ENCODE assay signal across 8 mouse cellular contexts in the genomic region with DNA sequence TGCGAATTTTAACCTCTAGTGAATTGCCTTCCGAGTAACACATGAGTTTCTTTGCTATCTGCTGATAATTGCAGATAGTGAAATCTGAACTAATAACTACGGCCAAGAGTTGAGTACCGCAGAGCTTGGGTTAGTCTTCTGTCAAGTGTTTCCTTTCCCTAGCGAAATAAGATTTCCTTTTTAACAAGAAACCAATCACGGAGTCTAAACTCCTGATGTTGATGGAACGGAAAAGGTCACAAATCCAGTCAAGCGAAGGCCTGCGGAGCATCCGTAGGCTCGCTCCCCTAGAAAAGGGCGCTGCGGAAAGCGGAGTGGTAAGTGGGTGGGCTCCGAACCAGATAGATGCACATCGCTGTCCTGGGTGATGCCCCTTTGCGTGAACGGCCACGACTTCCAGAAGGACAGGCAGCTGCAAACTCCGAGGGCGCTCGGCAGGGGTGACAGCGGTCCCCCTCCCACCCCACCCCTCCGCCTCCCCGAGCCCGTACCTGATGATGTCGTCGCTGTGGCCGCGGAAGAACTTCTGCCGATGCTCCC. TPM values are rescaled to one million over a fixed set of nuclear protein-coding genes. Genes with fewer than 3 reads are reported as not detected.
DNase-seq lines count a peak whose midpoint lies in the region; ATAC-seq and TF ChIP-seq lines count a peak whose summit lies in the region.

No protein-coding gene starts in this region.

- H3K79me2 ChIP-seq in MEL (ENCODE audit: control insufficient read depth, insufficient read depth, low read length, poor library complexity) (no peaks in the 10 kb centered on the region; the same call in 1 of the 2 replicates), macrophage (ENCODE audit: inconsistent target) (no peaks in the 10 kb centered on the region)

- H3K9me3 ChIP-seq in heart, embryonic 12.5 days (replicated peaks), result no peaks in the 10 kb centered on the region
- H3K9me3 ChIP-seq in MEL (replicated peaks; ENCODE audit: insufficient read depth, low read length), result no peaks in the 10 kb centered on the region
- no peaks in the 10 kb centered on the region for H3K9me3 ChIP-seq in embryonic facial prominence, embryonic 15.5 days (replicated peaks)
- H3K9me3 ChIP-seq in intestine, embryonic 14.5 days (ENCODE audit: control insufficient read depth, low read length), result no peaks in the 10 kb centered on the region

- peak overlapping the region; percentile 89 for H3K9ac ChIP-seq in heart, embryonic 12.5 days
- H3K9ac ChIP-seq in MEL (ENCODE audit: control insufficient read depth, low read depth, low read length, poor library complexity, severe bottlenecking), result peak overlapping the region; percentile 84
- peak overlapping the region; percentile 31; the same call in 1 of the 2 replicates for H3K9ac ChIP-seq in embryonic facial prominence, embryonic 15.5 days
- peak overlapping the region; percentile 43 for H3K9ac ChIP-seq in intestine, embryonic 14.5 days (ENCODE audit: low read length)

- no peak for TF ChIP-seq POLR2A in MEL (IDR thresholded peaks at IDR 0.05; ENCODE audit: control insufficient read depth in 1 of 2, insufficient read depth in 1 of 2, low read depth in 1 of 2, low read length in 2 of 2, poor library complexity in 1 of 2)

- H3K4me1 ChIP-seq in heart, embryonic 12.5 days (replicated peaks), result no peaks in the 10 kb centered on the region
- H3K4me1 ChIP-seq in MEL (ENCODE audit: control insufficient read depth in 1 of 2, insufficient read depth in 2 of 2, low read length in 2 of 2), result peaks cover 0 to 5% of the 10 kb centered on the region in 2 experiments; a peak in 1 of 4 replicates
- H3K4me1 ChIP-seq in embryonic facial prominence, embryonic 15.5 days, result peaks cover 5% of the 10 kb centered on the region; the same call in 1 of the 2 replicates
- H3K4me1 ChIP-seq in intestine, embryonic 14.5 days (replicated peaks; ENCODE audit: control insufficient read depth, insufficient read depth, low read length), result no peaks in the 10 kb centered on the region

- WGBS in heart, embryonic 12.5 days, result 2% methylated on average over 31 of the region's 31 CpGs
- whole genome bisulfite sequencing in embryonic facial prominence, embryonic 15.5 days, result 2% methylated on average over 30 of the region's 31 CpGs
- WGBS in intestine, embryonic 14.5 days, result 3% methylated on average over 31 of the region's 31 CpGs
- WGBS in macrophage (ENCODE audit: missing documents), result 5% methylated on average over 31 of the region's 31 CpGs

- H3K4me3 ChIP-seq in heart, embryonic 12.5 days, result peak overlapping the region; percentile 95
- H3K4me3 ChIP-seq in MEL (ENCODE audit: control insufficient read depth in 1 of 2, insufficient read depth in 1 of 2, low read depth in 2 of 2, low read length in 2 of 2) (peak overlapping the region; percentile 65 to 78), macrophage (ENCODE audit: inconsistent target) (peak overlapping the region; percentile 14)
- H3K4me3 ChIP-seq in embryonic facial prominence, embryonic 15.5 days (replicated peaks), result peak overlapping the region; percentile 70
- peak overlapping the region; percentile 69 for H3K4me3 ChIP-seq in intestine, embryonic 14.5 days (ENCODE audit: low read depth, low read length)

- no peak for DNase-seq in heart, adult 8-10 months (ENCODE audit: low spot score)
- peak; percentile 40 for DNase-seq in MEL (ENCODE audit: low read depth, low spot score)
- DNase-seq in intestine, embryonic 14.5 days (ENCODE audit: low spot score), result peak; percentile 80
- peak; percentile 36 for DNase-seq in splenic B cell, adult 2 months (ENCODE audit: low read depth, low spot score)
- DNase-seq in spleen, postnatal 10 days (ENCODE audit: low spot score in 2 of 2), result no peak

- H3K27ac ChIP-seq in heart, embryonic 12.5 days (ENCODE audit: poor library complexity, severe bottlenecking), result no peak overlapping the region
- H3K27ac ChIP-seq in MEL (ENCODE audit: control insufficient read depth, low read depth, low read length), result no peak overlapping the region
- H3K27ac ChIP-seq in embryonic facial prominence, embryonic 15.5 days (replicated peaks), result no peak overlapping the region
- no peak overlapping the region for H3K27ac ChIP-seq in intestine, embryonic 14.5 days (ENCODE audit: low read depth)
- no peak overlapping the region for H3K27ac ChIP-seq in macrophage

- peak overlapping the region; percentile 92 for H3K4me2 ChIP-seq in heart, embryonic 12.5 days
- H3K4me2 ChIP-seq in embryonic facial prominence, embryonic 15.5 days (replicated peaks), result peak overlapping the region; percentile 95
- H3K4me2 ChIP-seq in intestine, embryonic 14.5 days (ENCODE audit: low read length), result peak overlapping the region; percentile 84

- H3K36me3 ChIP-seq in heart, embryonic 12.5 days, result no peaks in the 10 kb centered on the region
- H3K36me3 ChIP-seq in MEL (ENCODE audit: control insufficient read depth in 1 of 2, insufficient read depth in 2 of 2, low read length in 2 of 2) (peaks cover 0 to 3% of the 10 kb centered on the region in 2 experiments; a peak in 1 of 4 replicates), macrophage (ENCODE audit: inconsistent target) (no peaks in the 10 kb centered on the region)
- H3K36me3 ChIP-seq in embryonic facial prominence, embryonic 15.5 days, result no peaks in the 10 kb centered on the region
- H3K36me3 ChIP-seq in intestine, embryonic 14.5 days (ENCODE audit: control insufficient read depth, insufficient read depth, low read length), result no peaks in the 10 kb centered on the region
- H3K36me3 ChIP-seq in splenic B cell, adult 2 months (ENCODE audit: control insufficient read depth, insufficient read depth, low read length, poor library complexity, severe bottlenecking), result no peaks in the 10 kb centered on the region

- no peak for TF ChIP-seq EP300 in MEL (IDR thresholded peaks at IDR 0.05; ENCODE audit: low read depth in 1 of 2, low read length in 2 of 2)

- TF ChIP-seq RAD21 in MEL (IDR thresholded peaks at IDR 0.05; ENCODE audit: low read depth, low read length), result no peak

- peaks cover 8% of the 10 kb centered on the region; the same call in 1 of the 2 replicates for H3K27me3 ChIP-seq in heart, embryonic 12.5 days (replicated peaks)
- peaks cover 3 to 4% of the 10 kb centered on the region in 2 experiments; a peak in 2 of 4 replicates for H3K27me3 ChIP-seq in MEL (ENCODE audit: control insufficient read depth in 1 of 2, insufficient read depth in 2 of 2, low read length in 2 of 2)
- peaks cover 11% of the 10 kb centered on the region; the same call in 1 of the 2 replicates for H3K27me3 ChIP-seq in embryonic facial prominence, embryonic 15.5 days
- H3K27me3 ChIP-seq in intestine, embryonic 14.5 days (replicated peaks; ENCODE audit: control insufficient read depth, insufficient read depth, low read length), result peaks cover 22% of the 10 kb centered on the region
- H3K27me3 ChIP-seq in splenic B cell, adult 2 months (ENCODE audit: control insufficient read depth, insufficient read depth, low read length, poor library complexity, severe bottlenecking), result no peaks in the 10 kb centered on the region; the same call in 1 of the 2 replicates

- no peak for TF ChIP-seq CTCF in MEL (IDR thresholded peaks at IDR 0.05 in 2 of 3, conservative IDR thresholded peaks at IDR 0.05 in 1 of 3; ENCODE audit: control insufficient read depth in 1 of 3, insufficient read depth in 1 of 3, low read depth in 2 of 3, low read length in 3 of 3, poor library complexity in 1 of 3, severe bottlenecking in 1 of 3)

- peak; percentile 36 for ATAC-seq in heart, embryonic 12.5 days (ENCODE audit: insufficient number of reproducible peaks, low FRiP score)
- ATAC-seq in embryonic facial prominence, embryonic 15.5 days (ENCODE audit: insufficient number of reproducible peaks, low FRiP score, low TSS enrichment, low read depth), result peak; percentile 8; the same call in 1 of the 2 replicates
- no peak; the same call in 1 of the 2 replicates for ATAC-seq in intestine, embryonic 14.5 days (replicated peaks; ENCODE audit: low FRiP score, low TSS enrichment, low read depth)

TF ChIP-seq in MEL, 35 proteins besides CTCF, POLR2A, EP300 and RAD21:
- TF ChIP-seq USF2 (IDR thresholded peaks at IDR 0.05; ENCODE audit: borderline replicate concordance in 1 of 2, insufficient read depth in 1 of 2, low read depth in 1 of 2, low read length in 2 of 2), result no peak
- TF ChIP-seq GATA1 (IDR thresholded peaks at IDR 0.05; ENCODE audit: low read depth, low read length), result 0 out of 2 replicates have a peak, but pooled peaks have one; percentile 10

RNA-seq across cellular contexts. Expression of gene Eml5, which starts 0.9 kb away (rescaled TPM):
- polyA plus RNA-seq in heart, embryonic 12.5 days (2016; fragmentation: Nextera tagmentation; extraction: Ambion mirVana), result 5.4 and 5.5 TPM in 2 replicates
- total RNA-seq in heart, adult 8-10 months (2022), result 1 to 10 TPM; 3.7 to 4.3 (median 4.0) TPM
- 4.7 and 6.2 TPM in 2 replicates for total RNA-seq in MEL (2012; rRNA removed)
- polyA plus RNA-seq in MEL (2012; ENCODE audit: insufficient read depth in 1 of 2, insufficient read length in 2 of 2, low read depth in 1 of 2, low replicate concordance in 2 of 2, missing spikeins in 1 of 2) (10 to 100 TPM in 1 of 2 experiments, not detected in 1; 13.2 TPM), macrophage (2018) (0.52 to 0.60 TPM (median 0.53 TPM) in 3 replicates)
- polyA plus RNA-seq in embryonic facial prominence, embryonic 15.5 days (2015; fragmentation: Nextera tagmentation; extraction: Ambion mirVana), result 3.0 and 3.4 TPM in 2 replicates
- polyA plus RNA-seq in intestine, embryonic 14.5 days (2014; fragmentation: Nextera tagmentation; extraction: Ambion mirVana), result 12.5 and 15.7 TPM in 2 replicates
- total RNA-seq in macrophage (2018; cell fraction: chromatin; rRNA removed), result 10 to 100 TPM in 6 of 26 experiments, 1 to 10 TPM in 20; 4.3 to 80.6 (median 7.6) TPM
- 1 to 10 TPM in 1 of 26 experiments, under 1 TPM in 25; 0.12 to 1.3 (median 0.32) TPM for total RNA-seq in macrophage (2018; cell fraction: cytosol; rRNA removed)
- total RNA-seq in macrophage (2018; cell fraction: nucleus; rRNA removed), result 10 to 100 TPM in 3 of 26 experiments, 1 to 10 TPM in 23; 2.1 to 36.9 (median 4.5) TPM

RNA-seq across cellular contexts. Expression of gene Ttc8, which starts 20.0 kb away (rescaled TPM):
- polyA plus RNA-seq in heart, embryonic 12.5 days (2016; fragmentation: Nextera tagmentation; extraction: Ambion mirVana), result 16.2 and 16.5 TPM in 2 replicates
- 1 to 10 TPM; 4.1 to 7.3 (median 5.7) TPM for total RNA-seq in heart, adult 8-10 months (2022)
- total RNA-seq in MEL (2012; rRNA removed), result not detected in 2 replicates
- not detected for polyA plus RNA-seq in MEL (2012; ENCODE audit: insufficient read depth in 1 of 2, insufficient read length in 2 of 2, low read depth in 1 of 2, low replicate concordance in 2 of 2, missing spikeins in 1 of 2)
- 28.7 and 32.8 TPM in 2 replicates for polyA plus RNA-seq in embryonic facial prominence, embryonic 15.5 days (2015; fragmentation: Nextera tagmentation; extraction: Ambion mirVana)
- 24.9 and 28.0 TPM in 2 replicates for polyA plus RNA-seq in intestine, embryonic 14.5 days (2014; fragmentation: Nextera tagmentation; extraction: Ambion mirVana)
- 10 to 100 TPM in 19 of 26 experiments, 1 to 10 TPM in 7; 1.9 to 35.7 (median 20.5) TPM for total RNA-seq in macrophage (2018; cell fraction: chromatin; rRNA removed)
- total RNA-seq in macrophage (2018; cell fraction: cytosol; rRNA removed), result 1 to 10 TPM; 2.6 to 7.0 (median 4.5) TPM
- 10 to 100 TPM in 13 of 26 experiments, 1 to 10 TPM in 13; 1.7 to 22.5 (median 10.4) TPM for total RNA-seq in macrophage (2018; cell fraction: nucleus; rRNA removed)
- polyA plus RNA-seq in macrophage (2018), result 4.7 to 5.3 TPM (median 4.8 TPM) in 3 replicates

Comparison
In these comparisons a context has a peak if more than half of its experiments do, and no peak if none do; other contexts are left out.
1. H3K4me3 ChIP-seq: peak in every context shown above with its lines; median percentile 95 in heart, embryonic 12.5 days; 72 in MEL; 70 in embryonic facial prominence, embryonic 15.5 days; 69 in intestine, embryonic 14.5 days; 14 in macrophage.
2. H3K9ac ChIP-seq: peak in every context shown above with its lines; median percentile 89 in heart, embryonic 12.5 days; 84 in MEL; 43 in intestine, embryonic 14.5 days; 31 in embryonic facial prominence, embryonic 15.5 days.
3. DNase-seq: peak in MEL (single experiment), intestine, embryonic 14.5 days (single experiment) and splenic B cell, adult 2 months (single experiment); none in heart, adult 8-10 months (single experiment) and spleen, postnatal 10 days (0 of 2).
4. Peak in every context shown above with its lines, with median percentiles within 50 percentile points of each other: H3K4me2 ChIP-seq.